Mouse (Mus musculus) liver, embryonic 13.5 days (tissue): Measurements from ENCODE around the gene Chd2. TPM values are rescaled to one million over a fixed set of nuclear protein-coding genes. Genes with fewer than 3 reads are reported as not detected.

ENCODE experiments used
- ATAC-seq: fragments of 200-750 bp; cut with Nextera tagmentation; 2 replicates; pipeline ENCODE4 v1.8.0; 2017; ENCODE audit warnings: low read depth, mild to moderate bottlenecking, moderate number of reproducible peaks, moderate library complexity
- DNase-seq: peaks from one replicate; pipeline ENCODE4 v3.0.0; 2022
- H3K27ac ChIP-seq: fragments of 300-500 bp; sonication (generic); 2 replicates; pipeline ENCODE4 v1.5.1; 2015; ENCODE audit warnings: moderate library complexity, mild to moderate bottlenecking, inconsistent platforms
- H3K27me3 ChIP-seq: fragments of 300-500 bp; sonication (generic); 2 replicates; pipeline ENCODE4 v1.6.1; 2015; ENCODE audit warnings: mild to moderate bottlenecking, inconsistent platforms
- H3K36me3 ChIP-seq: fragments of 300-500 bp; sonication (generic); 2 replicates; pipeline ENCODE4 v1.6.1; 2015; ENCODE audit warnings: mild to moderate bottlenecking, inconsistent platforms
- H3K4me1 ChIP-seq: fragments of 300-500 bp; sonication (generic); replicated peaks from 2 replicates; pipeline ENCODE4 v1.6.1; 2015; ENCODE audit warnings: inconsistent platforms
- H3K4me2 ChIP-seq: fragments of 300-500 bp; sonication (generic); 2 replicates; pipeline ENCODE4 v1.6.1; 2015; ENCODE audit warnings: inconsistent platforms, mild to moderate bottlenecking, moderate library complexity
- H3K4me3 ChIP-seq: fragments of 300-500 bp; sonication (generic); replicated peaks from 2 replicates; pipeline ENCODE4 v1.5.1; 2015; ENCODE audit warnings: mild to moderate bottlenecking, inconsistent platforms
- H3K9ac ChIP-seq: fragments of 300-500 bp; sonication (generic); 2 replicates; pipeline ENCODE4 v1.6.1; 2015; ENCODE audit warnings: mild to moderate bottlenecking, inconsistent platforms
- H3K9me3 ChIP-seq: fragments of 300-500 bp; sonication (generic); replicated peaks from 2 replicates; pipeline ENCODE4 v1.6.1; 2016; ENCODE audit warnings: inconsistent platforms
- WGBS: fragments of 180-500 bp; shearing (Covaris S2); methylation state at CpG from one replicate; pipeline ENCODE4 v1.1.7; 2015; ENCODE audit not compliant: insufficient replicate concordance; 5-methylcytosine and 5-hydroxymethylcytosine counted together
- polyA plus RNA-seq: library from polyadenylated mRNA; unstranded; fragments of >200 nt; fragmentation: Nextera tagmentation; extraction: Ambion mirVana; gene quantifications from 2 replicates; pipeline ENCODE4 v1.2.1, GENCODE M21; 2015

Chd2 gene
- polyA plus RNA-seq, 1 experiment from 2014 or later = 18.8 TPM

- Histone ChIP-seq H3K4me3 (no peak overlapping the region), H3K36me3 (peaks cover 40% of the 10 kb centered on the region), H3K9ac (no peak overlapping the region), H3K4me1 (no peaks in the 10 kb centered on the region), H3K27me3 (no peaks in the 10 kb centered on the region), H3K4me2 (no peak overlapping the region), H3K27ac (no peak overlapping the region), H3K9me3 (no peaks in the 10 kb centered on the region)
- 76% methylated on average over 8 of the region's 8 CpGs for WGBS
- DNase-seq (no peak), ATAC-seq (no peak)
Measured at GRCm38 (mm10) chr7:73426752-73427386, 114.8 kb downstream of the Chd2 start.

GRCm38 (mm10) chr7:73426235-73426634 is 115.4 kb downstream of the Chd2 start:
- H3K4me3 ChIP-seq = no peak overlapping the region
- H3K4me2 ChIP-seq = no peak overlapping the region
- peaks cover 40% of the 10 kb centered on the region for H3K36me3 ChIP-seq
- H3K4me1 ChIP-seq = peaks cover 3% of the 10 kb centered on the region; the same call in 1 of the 2 replicates
- no peaks in the 10 kb centered on the region for H3K9me3 ChIP-seq
- 82% methylated on average over 3 of the region's 3 CpGs for WGBS
- H3K27me3 ChIP-seq = no peaks in the 10 kb centered on the region
- DNase-seq = no peak
- ATAC-seq = no peak
- no peak overlapping the region for H3K9ac ChIP-seq
- no peak overlapping the region for H3K27ac ChIP-seq

DNA sequence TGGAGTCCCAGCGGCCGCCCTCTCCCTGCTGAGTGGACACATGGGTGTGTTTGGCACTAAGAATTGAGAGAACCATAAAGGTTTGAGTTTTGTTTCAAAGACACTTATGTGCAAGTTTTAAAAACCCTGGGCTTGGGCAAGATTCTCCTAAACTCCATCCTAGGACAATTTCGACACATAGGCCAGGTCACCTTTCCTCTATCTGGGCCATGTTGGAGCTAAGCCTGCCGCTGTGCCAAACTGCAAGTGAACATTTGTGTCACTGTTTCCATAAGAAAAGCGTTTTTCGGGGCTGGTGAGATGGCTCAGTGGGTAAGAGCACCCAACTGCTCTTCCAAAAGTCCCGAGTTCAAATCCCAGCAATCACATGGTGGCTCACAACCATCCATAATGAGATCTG is 116.2 kb downstream of the Chd2 start:
- no peak for ATAC-seq

GRCm38 (mm10) chr7:73424705-73425104 is 116.9 kb downstream of the Chd2 start:
- Histone ChIP-seq H3K36me3 (peaks cover 31% of the 10 kb centered on the region), H3K27ac (no peak overlapping the region), H3K27me3 (no peaks in the 10 kb centered on the region), H3K4me3 (no peak overlapping the region), H3K9me3 (no peaks in the 10 kb centered on the region), H3K4me2 (no peak overlapping the region), H3K4me1 (peaks cover 3% of the 10 kb centered on the region; the same call in 1 of the 2 replicates), H3K9ac (no peak overlapping the region)
- whole genome bisulfite sequencing = 75% methylated on average over 3 of the region's 3 CpGs
- DNase-seq = no peak
- no peak for ATAC-seq

More for the DNA sequence above, 116.2 kb downstream of the Chd2 start:
- H3K4me2 ChIP-seq = no peak overlapping the region
- H3K9me3 ChIP-seq = no peaks in the 10 kb centered on the region
- no peaks in the 10 kb centered on the region for H3K27me3 ChIP-seq
- no peak overlapping the region for H3K4me3 ChIP-seq
- peaks cover 38% of the 10 kb centered on the region for H3K36me3 ChIP-seq
- no peak overlapping the region for H3K27ac ChIP-seq
- no peak overlapping the region for H3K9ac ChIP-seq
- H3K4me1 ChIP-seq = peaks cover 3% of the 10 kb centered on the region; the same call in 1 of the 2 replicates
- 87% methylated on average over 7 of the region's 7 CpGs for WGBS
- no peak for DNase-seq

GRCm38 (mm10) chr7:73424243-73424642 is 117.4 kb downstream of the Chd2 start:
- no peak overlapping the region for H3K27ac ChIP-seq
- peaks cover 26% of the 10 kb centered on the region for H3K36me3 ChIP-seq
- no peak for DNase-seq
- H3K4me2 ChIP-seq = no peak overlapping the region
- H3K4me3 ChIP-seq = no peak overlapping the region
- no peak overlapping the region for H3K9ac ChIP-seq
- peaks cover 3% of the 10 kb centered on the region; the same call in 1 of the 2 replicates for H3K4me1 ChIP-seq
- no peak for ATAC-seq
- no peaks in the 10 kb centered on the region for H3K9me3 ChIP-seq
- no peaks in the 10 kb centered on the region for H3K27me3 ChIP-seq
- 58% methylated on average over 3 of the region's 3 CpGs for WGBS

GRCm38 (mm10) chr7:73423236-73423635 is 118.4 kb downstream of the Chd2 start:
- ATAC-seq = no peak
- Histone ChIP-seq H3K27me3 (no peaks in the 10 kb centered on the region), H3K9me3 (no peaks in the 10 kb centered on the region), H3K4me3 (no peak overlapping the region), H3K4me1 (peaks cover 3% of the 10 kb centered on the region; the same call in 1 of the 2 replicates), H3K4me2 (no peak overlapping the region), H3K9ac (no peak overlapping the region), H3K27ac (no peak overlapping the region), H3K36me3 (peaks cover 16% of the 10 kb centered on the region)
- WGBS = 68% methylated on average over 13 of the region's 13 CpGs
- no peak for DNase-seq

GRCm38 (mm10) chr7:73422223-73423113 is 119.2 kb downstream of the Chd2 start:
- no peak overlapping the region for H3K27ac ChIP-seq
- WGBS = 30% methylated on average over 12 of the region's 12 CpGs

GRCm38 (mm10) chr7:73421278-73422015 is 120.2 kb downstream of the Chd2 start:
- WGBS = 58% methylated on average over 9 of the region's 9 CpGs
- H3K9ac ChIP-seq = no peak overlapping the region
- H3K27ac ChIP-seq = no peak overlapping the region
- H3K4me3 ChIP-seq = no peak overlapping the region
- H3K4me2 ChIP-seq = no peak overlapping the region
- no peak for ATAC-seq
- no peaks in the 10 kb centered on the region for H3K27me3 ChIP-seq
- peaks cover 3% of the 10 kb centered on the region; the same call in 1 of the 2 replicates for H3K4me1 ChIP-seq
- no peaks in the 10 kb centered on the region for H3K36me3 ChIP-seq
- no peaks in the 10 kb centered on the region for H3K9me3 ChIP-seq
- DNase-seq = no peak

More at GRCm38 (mm10) chr7:73422223-73423113, 119.2 kb downstream of the Chd2 start:
- Histone ChIP-seq H3K36me3 (peaks cover 9% of the 10 kb centered on the region), H3K4me3 (no peak overlapping the region), H3K9ac (no peak overlapping the region), H3K4me1 (peaks cover 3% of the 10 kb centered on the region; the same call in 1 of the 2 replicates), H3K4me2 (no peak overlapping the region), H3K9me3 (no peaks in the 10 kb centered on the region), H3K27me3 (no peaks in the 10 kb centered on the region)
- peak; percentile 48 for DNase-seq
- no peak for ATAC-seq

DNA sequence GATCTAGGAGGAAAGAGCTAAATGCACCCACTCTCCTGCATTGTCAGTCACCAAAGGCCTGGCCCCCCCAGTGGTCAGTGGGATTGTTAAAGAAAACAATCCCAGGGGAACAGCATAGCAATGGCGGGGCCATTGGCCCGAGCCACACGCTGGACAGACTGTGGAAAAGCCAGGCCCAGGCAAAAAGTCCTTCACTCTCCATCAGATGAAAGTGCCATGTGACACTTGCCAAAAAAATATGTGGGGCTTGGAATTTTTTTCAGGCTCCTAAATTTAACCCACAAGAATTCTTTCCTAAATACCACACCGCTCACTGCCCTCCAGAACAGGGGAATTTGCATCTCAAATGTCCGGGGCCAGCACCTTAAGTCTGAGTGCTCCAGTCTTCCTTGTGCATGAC is 120.8 kb downstream of the Chd2 start:
- H3K4me1 ChIP-seq = peaks cover 3% of the 10 kb centered on the region; the same call in 1 of the 2 replicates
- H3K4me2 ChIP-seq = no peak overlapping the region
- no peaks in the 10 kb centered on the region for H3K36me3 ChIP-seq
- H3K9ac ChIP-seq = no peak overlapping the region
- ATAC-seq = no peak
- no peak for DNase-seq
- H3K9me3 ChIP-seq = no peaks in the 10 kb centered on the region
- 61% methylated on average over 5 of the region's 5 CpGs for WGBS
- no peak overlapping the region for H3K27ac ChIP-seq
- no peak overlapping the region for H3K4me3 ChIP-seq
- H3K27me3 ChIP-seq = no peaks in the 10 kb centered on the region

DNA sequence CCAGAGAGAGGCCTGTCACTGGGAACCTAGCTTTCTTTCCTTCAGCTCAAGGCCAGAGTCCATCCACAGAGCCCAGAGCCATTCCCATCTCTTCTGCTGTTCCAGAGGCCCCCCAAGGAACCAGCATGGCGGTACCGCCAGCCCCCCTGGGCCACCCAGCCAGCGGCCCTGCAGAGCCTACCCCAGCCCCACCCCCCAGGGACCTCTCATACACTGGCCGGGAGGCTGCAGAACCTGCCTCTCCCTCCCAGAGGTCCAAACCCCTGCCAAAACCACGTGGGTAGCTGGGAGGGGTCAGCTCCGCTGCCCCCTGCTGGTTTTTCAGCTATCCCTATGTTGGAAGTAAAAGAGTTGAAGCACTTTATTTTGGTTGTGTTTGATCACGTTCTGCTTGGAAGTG is 122.3 kb downstream of the Chd2 start:
- no peak for DNase-seq
- Histone ChIP-seq H3K4me3 (no peak overlapping the region), H3K27ac (no peak overlapping the region), H3K36me3 (no peaks in the 10 kb centered on the region), H3K4me1 (peaks cover 3% of the 10 kb centered on the region; the same call in 1 of the 2 replicates), H3K4me2 (no peak overlapping the region), H3K27me3 (no peaks in the 10 kb centered on the region), H3K9me3 (no peaks in the 10 kb centered on the region), H3K9ac (no peak overlapping the region)
- 44% methylated on average over 7 of the region's 7 CpGs for WGBS
- no peak for ATAC-seq

- no peaks in the 10 kb centered on the region for H3K27me3 ChIP-seq
- ATAC-seq = no peak
- no peaks in the 10 kb centered on the region for H3K4me1 ChIP-seq
- H3K4me3 ChIP-seq = no peak overlapping the region
- no peaks in the 10 kb centered on the region for H3K9me3 ChIP-seq
- DNase-seq = no peak
- no peak overlapping the region for H3K4me2 ChIP-seq
- no peak overlapping the region for H3K27ac ChIP-seq
- H3K36me3 ChIP-seq = no peaks in the 10 kb centered on the region
- H3K9ac ChIP-seq = no peak overlapping the region
- 81% methylated on average over 14 of the region's 14 CpGs for WGBS
Measured at GRCm38 (mm10) chr7:73414192-73414591, 127.4 kb downstream of the Chd2 start.
